Mouse (Mus musculus): ENCODE data around the gene Gosr1.
"Not testable (repeated sequence)": the region's sequence is repeated elsewhere in the genome, so short reads cannot be mapped to it uniquely, and the experiment has no call there.

Gene Gosr1

DNA sequence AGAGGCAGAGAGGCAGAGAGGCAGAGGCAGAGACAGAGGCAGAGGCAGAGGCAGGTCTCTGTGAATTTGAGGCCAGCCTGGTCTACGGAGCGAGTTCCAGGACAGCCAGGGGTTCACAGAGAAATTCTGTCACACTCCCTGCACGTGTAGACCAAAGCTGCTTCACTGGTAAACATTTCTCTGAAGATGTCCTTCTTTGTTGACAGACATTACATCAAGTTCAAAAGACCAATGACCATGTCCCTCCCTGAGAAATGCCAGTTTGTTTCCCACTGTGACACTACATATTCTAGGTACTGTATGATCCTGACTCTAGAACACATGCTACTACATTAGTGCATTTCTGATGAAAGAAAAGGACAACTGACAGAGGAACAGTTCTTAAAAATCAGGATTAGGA, 32.7 kb downstream of the Gosr1 start:
- DNase-seq: no peak

DNA sequence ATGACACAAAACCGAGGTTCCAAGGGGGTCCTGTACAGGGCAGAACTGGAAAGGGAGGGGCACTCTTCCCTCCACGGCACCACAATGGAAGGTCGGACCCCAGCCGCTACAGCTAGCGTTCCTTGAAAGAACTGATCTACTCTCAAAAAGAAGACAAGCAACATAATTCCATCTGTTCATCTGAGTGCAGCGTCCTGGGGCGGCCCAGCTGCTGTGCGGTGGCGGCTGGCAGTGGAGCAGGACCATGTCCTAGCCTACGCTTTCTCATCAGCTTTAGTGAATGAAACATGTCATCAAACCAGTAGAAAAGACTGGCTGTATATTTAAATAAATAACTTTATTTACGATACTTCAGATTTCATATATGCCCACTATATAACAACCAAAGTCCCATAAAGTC, 35.3 kb downstream of the Gosr1 start:
- no peak for DNase-seq

DNA sequence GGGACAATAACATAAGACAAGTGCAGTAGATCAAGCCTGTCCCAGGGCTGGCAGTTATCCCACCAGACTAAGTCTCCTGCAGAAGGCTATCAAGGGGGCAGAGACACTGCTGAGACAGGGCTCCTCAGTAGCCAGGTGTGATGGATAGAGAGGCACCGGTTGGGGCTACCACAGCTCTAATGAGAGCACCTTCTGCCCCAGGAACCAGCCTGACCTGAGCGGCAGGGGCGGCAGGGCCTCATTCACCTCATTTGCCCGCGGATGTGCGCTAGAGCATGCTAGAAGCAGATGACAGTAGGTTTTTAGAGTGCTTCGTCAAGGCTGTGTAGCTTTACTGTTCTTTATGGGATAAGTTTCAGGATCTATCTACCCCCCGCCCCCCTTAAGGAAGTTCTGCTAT, 39.5 kb downstream of the Gosr1 start:
- DNase-seq: no peak

DNA sequence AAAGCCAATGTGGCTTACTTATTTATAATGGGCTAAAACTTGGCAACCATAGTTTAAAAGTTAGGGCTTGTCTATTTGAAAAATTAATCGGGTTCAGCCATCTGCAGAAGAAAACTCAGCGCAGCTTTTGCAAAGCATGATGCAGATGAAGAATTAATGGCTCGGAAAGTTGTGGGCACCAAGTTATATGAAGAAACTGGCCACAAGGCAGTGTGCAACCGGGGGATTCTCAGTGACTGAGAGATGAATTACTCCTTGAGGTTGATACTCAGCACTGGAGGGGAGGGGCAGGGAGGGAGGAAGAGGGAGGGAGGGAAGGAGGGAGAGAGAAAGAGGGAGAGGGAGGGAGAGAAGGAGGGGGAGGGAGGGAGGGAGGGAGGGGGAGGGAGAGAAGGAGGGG, 46.4 kb downstream of the Gosr1 start:
- DNase-seq: no peak

DNA sequence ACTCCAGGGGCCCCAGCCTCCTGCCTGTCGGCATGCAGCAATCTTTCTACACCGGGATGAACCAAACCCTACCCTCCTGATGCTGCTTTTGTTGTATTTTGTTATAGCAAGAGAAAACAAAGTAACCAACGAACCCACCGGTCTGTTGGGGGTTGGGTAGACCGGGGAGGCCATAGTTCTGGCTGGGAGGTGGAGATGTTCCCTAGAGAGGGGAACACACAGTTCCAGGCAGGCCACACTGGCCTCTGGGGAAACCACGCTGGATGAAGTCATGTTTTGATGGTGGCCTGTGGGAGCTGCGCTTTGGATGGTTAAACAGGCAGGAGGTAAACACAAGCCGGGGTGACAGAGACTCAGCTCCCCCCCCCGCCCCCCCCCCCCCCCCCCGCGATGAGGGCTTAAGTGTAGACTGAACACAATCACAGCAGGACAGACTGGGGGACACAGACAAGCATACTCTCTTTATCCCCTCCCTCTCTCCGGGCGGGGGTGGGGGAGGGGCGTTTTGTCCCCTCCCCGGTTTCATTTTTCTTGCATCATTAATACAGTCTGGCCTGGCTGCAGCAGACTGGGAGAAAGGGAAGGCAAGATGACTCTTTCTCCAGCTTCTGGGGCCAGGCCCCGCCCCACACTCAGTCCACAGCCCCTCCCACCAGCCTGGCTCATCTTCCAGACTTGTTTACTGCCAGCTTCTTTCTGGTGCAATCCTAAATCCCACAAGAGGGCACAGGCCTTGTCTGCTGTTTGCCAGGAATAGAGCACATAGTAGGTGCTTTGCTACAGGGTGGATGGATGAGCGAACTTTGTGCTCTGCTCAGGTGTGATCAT, 53.5 kb downstream of the Gosr1 start:
- DNase-seq: no peak

DNA sequence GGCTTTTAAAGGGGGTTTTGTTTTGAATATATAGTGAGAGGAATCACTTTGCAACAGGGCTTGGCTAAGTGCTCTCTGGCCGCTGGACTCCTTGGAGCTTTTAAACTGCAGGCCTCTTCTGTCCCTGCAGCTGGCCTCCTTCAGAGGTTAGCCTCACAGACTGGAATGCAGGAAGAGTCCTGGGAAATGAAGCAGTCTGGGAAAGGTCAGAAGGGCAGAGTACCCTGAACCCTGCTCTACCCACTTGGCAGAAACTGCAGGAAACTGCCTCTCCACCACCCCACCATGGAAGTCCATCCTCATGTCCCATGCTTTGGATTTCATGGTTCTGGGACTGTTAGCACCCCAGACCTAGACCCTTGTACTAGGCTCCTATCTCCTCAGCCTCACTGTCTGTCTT, 54.5 kb downstream of the Gosr1 start:
- DNase-seq: no peak

DNA sequence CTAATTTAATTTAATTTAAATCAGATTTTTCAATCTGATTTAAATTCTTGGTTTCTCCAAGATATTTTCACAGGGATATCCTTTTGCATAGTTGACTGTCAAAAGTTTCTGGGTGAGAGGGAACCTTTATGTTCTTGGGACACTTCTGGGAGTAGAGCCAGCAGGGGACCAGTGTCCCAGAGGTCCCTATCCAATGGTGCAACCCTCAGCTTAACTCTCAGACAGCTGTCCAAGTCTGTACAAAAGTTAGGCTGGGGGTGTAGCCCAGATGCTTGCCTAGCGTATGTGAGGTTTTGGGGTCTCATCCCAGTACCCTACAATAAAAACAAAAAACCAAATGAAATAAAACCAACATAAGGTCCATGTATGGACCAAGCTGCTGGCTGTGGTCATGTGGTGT, 55.3 kb downstream of the Gosr1 start:
- DNase-seq: no peak

DNA sequence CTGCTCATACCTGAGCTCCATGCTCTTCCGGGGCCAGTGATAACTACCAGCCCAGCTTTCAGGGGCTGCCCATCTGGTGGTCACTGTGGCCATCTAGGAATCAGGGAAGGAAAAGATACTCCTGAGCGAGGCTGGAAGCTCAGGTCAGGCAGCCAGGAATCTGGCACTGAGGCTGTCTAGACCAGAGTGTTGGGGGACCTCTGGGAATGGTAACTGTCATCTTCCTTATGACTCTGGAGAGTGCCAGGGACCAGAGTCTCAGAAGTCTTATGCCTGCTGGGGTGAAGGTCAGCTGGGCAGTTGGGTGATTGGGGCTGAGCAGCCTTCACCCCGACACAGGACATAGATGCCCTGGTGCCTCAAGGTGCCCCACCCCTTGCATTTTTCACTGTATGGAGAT, 55.7 kb downstream of the Gosr1 start:
- no peak for DNase-seq

DNA sequence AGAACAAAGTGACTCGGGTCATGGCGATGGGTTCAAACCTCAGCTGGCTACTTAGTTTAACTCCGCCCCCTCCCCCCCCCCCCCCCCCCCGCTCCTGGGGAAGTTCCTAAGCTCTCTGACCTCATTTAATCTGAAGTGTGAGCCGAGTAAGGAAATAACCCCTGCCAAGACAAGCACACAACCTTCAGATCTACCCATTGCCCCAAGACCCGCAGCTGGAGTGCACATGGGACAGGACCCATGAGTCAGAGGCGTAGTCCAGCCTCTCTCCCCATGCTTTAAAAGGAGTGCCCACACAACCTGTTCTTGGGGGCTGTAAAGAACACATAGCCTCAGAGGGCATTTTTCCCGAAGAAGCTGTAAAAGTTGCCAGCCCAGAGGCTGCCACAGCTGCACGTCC, 63.8 kb downstream of the Gosr1 start:
- DNase-seq: no peak

DNA sequence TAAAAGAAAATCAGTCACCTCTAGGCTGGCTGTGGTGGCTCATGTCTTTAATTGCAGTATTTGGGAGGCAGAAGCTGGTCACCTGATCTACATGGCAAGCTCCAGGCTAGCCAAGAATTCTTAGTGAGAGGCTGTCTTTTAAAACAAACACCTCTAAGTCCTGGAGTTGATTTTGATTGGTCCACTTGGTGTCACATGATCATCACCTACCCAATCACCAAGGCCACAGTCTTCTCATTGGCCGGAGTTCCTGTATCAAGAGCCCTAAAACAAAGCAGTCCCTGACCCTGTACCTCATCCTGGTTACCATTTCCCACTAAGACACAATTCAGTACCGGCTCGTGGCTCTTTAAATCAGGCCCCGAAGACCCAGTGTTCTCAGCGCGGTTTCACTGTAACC, 67.6 kb downstream of the Gosr1 start:
- no peak for DNase-seq

DNA sequence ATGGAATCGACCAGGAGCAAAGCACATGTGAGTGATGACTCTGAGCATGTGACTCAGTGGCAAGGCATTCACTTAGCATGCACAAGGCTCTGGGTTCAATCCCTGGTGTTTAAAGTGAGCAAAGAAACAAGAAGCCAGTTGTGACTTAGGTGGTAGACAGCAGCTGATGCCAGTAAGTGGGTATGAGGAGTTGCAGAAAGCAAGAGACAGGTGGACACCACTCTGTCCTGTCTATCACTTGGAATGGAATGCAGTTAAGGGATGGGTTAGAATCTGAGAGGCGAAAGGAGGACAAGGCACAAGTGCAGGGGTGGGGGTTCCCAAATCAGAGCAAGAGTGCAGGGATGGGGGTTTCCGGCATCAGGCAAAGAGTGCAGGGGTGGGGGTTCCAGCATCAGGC, 71.3 kb downstream of the Gosr1 start:
- no peak for DNase-seq

DNA sequence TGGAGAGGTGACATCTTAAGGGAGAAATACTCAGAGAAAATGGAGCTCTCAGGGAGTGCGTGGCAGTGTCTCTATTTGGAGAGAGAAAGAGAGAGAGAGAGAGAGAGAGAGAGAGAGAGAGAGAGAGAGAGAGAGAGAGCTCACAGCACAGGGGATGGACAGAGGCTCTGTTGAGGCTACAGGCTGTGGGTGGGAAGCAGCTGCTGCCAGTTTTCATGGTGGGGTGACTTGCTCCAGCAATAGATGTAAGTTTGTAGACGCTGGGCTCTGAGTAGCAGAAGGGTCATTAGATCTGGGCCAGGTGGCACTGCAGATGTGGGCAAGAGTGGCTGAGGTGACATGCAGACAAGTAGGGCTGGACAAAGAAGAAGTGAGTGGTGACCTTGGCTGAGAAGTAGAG, 77.8 kb downstream of the Gosr1 start:
- no peak for DNase-seq

DNA sequence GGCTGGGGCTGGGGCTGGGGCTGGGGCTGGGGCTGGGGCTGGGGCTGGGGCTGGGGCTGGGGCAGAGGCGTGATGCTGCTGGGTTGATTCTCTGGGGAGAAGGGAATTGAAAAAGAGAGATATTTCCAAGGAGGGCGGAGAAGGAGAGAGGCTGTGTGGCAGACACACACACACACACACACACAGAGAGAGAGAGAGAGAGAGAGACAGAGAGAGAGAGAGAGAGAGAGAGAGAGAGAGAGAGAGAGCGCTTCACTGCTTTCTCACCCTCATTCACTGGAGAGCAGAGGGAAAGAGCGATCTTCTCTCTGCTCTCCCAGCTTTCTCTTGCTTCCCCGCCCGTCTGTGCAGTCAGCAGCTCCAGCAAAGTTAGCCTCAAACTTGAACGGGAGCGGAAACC, 83.9 kb downstream of the Gosr1 start, which contains the start of gene Trarg1:
Trarg1 (plus strand) TSS at position 301 of the 400 bp plus-strand sequence.
- not testable (repeated sequence) for DNase-seq
